Mouse (Mus musculus): ENCODE measurements around the gene Nptxr. TPM values are rescaled to one million over a fixed set of nuclear protein-coding genes. Genes with fewer than 3 reads are reported as not detected.

Gene Nptxr
- total and polyA plus RNA-seq, 2 experiments from 2014 or later = 1.00 to 13.7 TPM

- Histone ChIP-seq H3K27me3 (ENCODE audit: control insufficient read depth, insufficient read depth, low read length) (no peaks in the 10 kb centered on the region), H3K27ac (ENCODE audit: low read depth) (no peak overlapping the region), H3K9me3 (replicated peaks; ENCODE audit: control insufficient read depth, low read length) (no peaks in the 10 kb centered on the region), H3K4me3 (ENCODE audit: low read depth, low read length) (no peak overlapping the region), H3K9ac (replicated peaks; ENCODE audit: low read depth, low read length) (no peak overlapping the region), H3K36me3 (replicated peaks; ENCODE audit: control insufficient read depth, insufficient read depth, low read length) (no peaks in the 10 kb centered on the region), H3K4me1 (ENCODE audit: control insufficient read depth, insufficient read depth) (no peaks in the 10 kb centered on the region), H3K4me2 (ENCODE audit: low read depth, low read length) (no peak overlapping the region)
- WGBS = 60% methylated on average over 2 of the region's 2 CpGs
- ATAC-seq (ENCODE audit: insufficient read depth, low read depth) (no peak), DNase-seq (ENCODE audit: low spot score) (no peak)
- TF ChIP-seq CTCF (IDR thresholded peaks at IDR 0.05; ENCODE audit: low read depth) (no peak), EP300 (IDR thresholded peaks at IDR 0.05; ENCODE audit: low read depth) (no peak)
Observed at GRCm38 (mm10) chr15:79840281-79840680, 35.7 kb upstream of the Nptxr start.

GRCm38 (mm10) chr15:79834881-79835260 is 30.3 kb upstream of the Nptxr start:
- TF ChIP-seq EP300 (IDR thresholded peaks at IDR 0.05; ENCODE audit: low read depth) (no peak), CTCF (IDR thresholded peaks at IDR 0.05; ENCODE audit: low read depth) (no peak)
- H3K4me3 ChIP-seq (ENCODE audit: low read depth, low read length) = no peak overlapping the region
- no peaks in the 10 kb centered on the region for H3K9me3 ChIP-seq (replicated peaks; ENCODE audit: control insufficient read depth, low read length)
- ATAC-seq (ENCODE audit: insufficient read depth, low read depth) (no peak), DNase-seq (ENCODE audit: low spot score) (no peak)
- H3K4me1 ChIP-seq (ENCODE audit: control insufficient read depth, insufficient read depth) = peaks cover 12% of the 10 kb centered on the region
- 0 out of 2 replicates have a peak, but pooled peaks cover 3% of the 10 kb centered on the region for H3K36me3 ChIP-seq (replicated peaks; ENCODE audit: control insufficient read depth, insufficient read depth, low read length)
- peak overlapping the region; percentile 93; the same call in 1 of the 2 replicates for H3K4me2 ChIP-seq (ENCODE audit: low read depth, low read length)
- no peaks in the 10 kb centered on the region for H3K27me3 ChIP-seq (ENCODE audit: control insufficient read depth, insufficient read depth, low read length)
- WGBS = 62% methylated on average over 9 of the region's 9 CpGs
- peak overlapping the region; percentile 85 for H3K27ac ChIP-seq (ENCODE audit: low read depth)
- no peak overlapping the region for H3K9ac ChIP-seq (replicated peaks; ENCODE audit: low read depth, low read length)

- peak within 1 kb of the TSS; percentile 85 for H3K27ac ChIP-seq (ENCODE audit: low read depth)
- peak within 1 kb of the TSS; percentile 91 for H3K4me3 ChIP-seq (ENCODE audit: low read depth, low read length)
- DNase-seq (ENCODE audit: low spot score) (peak; percentile 94), ATAC-seq (ENCODE audit: insufficient read depth, low read depth) (peak; percentile 90)
- TF ChIP-seq EP300 (IDR thresholded peaks at IDR 0.05; ENCODE audit: low read depth) (no peak), CTCF (IDR thresholded peaks at IDR 0.05; ENCODE audit: low read depth) (no peak)
- peak within 1 kb of the TSS; percentile 85 for H3K9ac ChIP-seq (replicated peaks; ENCODE audit: low read depth, low read length)
- no peaks in the 10 kb centered on the region for H3K9me3 ChIP-seq (replicated peaks; ENCODE audit: control insufficient read depth, low read length)
- peak within 1 kb of the TSS; percentile 93 for H3K4me2 ChIP-seq (ENCODE audit: low read depth, low read length)
- WGBS = 2% methylated on average over 40 of the region's 58 CpGs
- H3K4me1 ChIP-seq (ENCODE audit: control insufficient read depth, insufficient read depth) = peaks cover 12% of the 10 kb centered on the region
- 0 out of 2 replicates have a peak, but pooled peaks cover 3% of the 10 kb centered on the region for H3K36me3 ChIP-seq (replicated peaks; ENCODE audit: control insufficient read depth, insufficient read depth, low read length)
- no peaks in the 10 kb centered on the region for H3K27me3 ChIP-seq (ENCODE audit: control insufficient read depth, insufficient read depth, low read length)
Observed at GRCm38 (mm10) chr15:79834130-79834880, 29.7 kb upstream of the Nptxr start, which contains the start of the genes Npcd and Cbx6. Npcd (minus strand) TSS chr15:79834237. Cbx6 (minus strand) TSS chr15:79834688.

GRCm38 (mm10) chr15:79833251-79834050 is 28.9 kb upstream of the Nptxr start:
- Histone ChIP-seq H3K9me3 (replicated peaks; ENCODE audit: control insufficient read depth, low read length) (no peaks in the 10 kb centered on the region), H3K9ac (replicated peaks; ENCODE audit: low read depth, low read length) (peak overlapping the region; percentile 85), H3K27ac (ENCODE audit: low read depth) (peak overlapping the region; percentile 85), H3K36me3 (replicated peaks; ENCODE audit: control insufficient read depth, insufficient read depth, low read length) (peaks cover 3% of the 10 kb centered on the region; the same call in 1 of the 2 replicates), H3K4me2 (ENCODE audit: low read depth, low read length) (peak overlapping the region; percentile 93), H3K27me3 (ENCODE audit: control insufficient read depth, insufficient read depth, low read length) (no peaks in the 10 kb centered on the region), H3K4me1 (ENCODE audit: control insufficient read depth, insufficient read depth) (peaks cover 12% of the 10 kb centered on the region), H3K4me3 (ENCODE audit: low read depth, low read length) (peak overlapping the region; percentile 91)
- under 1% methylated on average over 41 of the region's 41 CpGs for WGBS
- TF ChIP-seq EP300 (IDR thresholded peaks at IDR 0.05; ENCODE audit: low read depth) (no peak), CTCF (IDR thresholded peaks at IDR 0.05; ENCODE audit: low read depth) (no peak)
- no peak for ATAC-seq (ENCODE audit: insufficient read depth, low read depth)
- DNase-seq (ENCODE audit: low spot score) = peak; percentile 29

- peak overlapping the region; percentile 85; the same call in 1 of the 2 replicates for H3K27ac ChIP-seq (ENCODE audit: low read depth)
- DNase-seq (ENCODE audit: low spot score) = peak; percentile 69
- peak overlapping the region; percentile 91; the same call in 1 of the 2 replicates for H3K4me3 ChIP-seq (ENCODE audit: low read depth, low read length)
- H3K9ac ChIP-seq (replicated peaks; ENCODE audit: low read depth, low read length) = no peak overlapping the region
- no peaks in the 10 kb centered on the region for H3K27me3 ChIP-seq (ENCODE audit: control insufficient read depth, insufficient read depth, low read length)
- H3K9me3 ChIP-seq (replicated peaks; ENCODE audit: control insufficient read depth, low read length) = no peaks in the 10 kb centered on the region
- no peak; the same call in 1 of the 2 replicates for ATAC-seq (ENCODE audit: insufficient read depth, low read depth)
- H3K4me1 ChIP-seq (ENCODE audit: control insufficient read depth, insufficient read depth) = peaks cover 12% of the 10 kb centered on the region
- 35% methylated on average over 18 of the region's 18 CpGs for WGBS
- H3K4me2 ChIP-seq (ENCODE audit: low read depth, low read length) = peak overlapping the region; percentile 93
- TF ChIP-seq CTCF (IDR thresholded peaks at IDR 0.05; ENCODE audit: low read depth) (peak; percentile 91), EP300 (IDR thresholded peaks at IDR 0.05; ENCODE audit: low read depth) (no peak)
- H3K36me3 ChIP-seq (replicated peaks; ENCODE audit: control insufficient read depth, insufficient read depth, low read length) = peaks cover 14% of the 10 kb centered on the region
Observed at GRCm38 (mm10) chr15:79832064-79832900, 27.7 kb upstream of the Nptxr start.
